Mouse (Mus musculus) testis, adult 2 months (tissue): Measurements from ENCODE around the gene Atxn10.

Experiments used
- CTCF ChIP-seq: fragments of 200-500 bp; IDR thresholded peaks from 2 replicates; pipeline ENCODE4 v1.5.1; 2012; ENCODE audit warnings: low read depth, mild to moderate bottlenecking, inconsistent platforms, low read length, moderate library complexity; ENCODE audit not compliant: control insufficient read depth, insufficient read depth, insufficient replicate concordance
- POLR2A ChIP-seq: fragments of 200-500 bp; IDR thresholded peaks from 2 replicates; pipeline ENCODE4 v1.6.1; 2012; ENCODE audit warnings: low read depth, mild to moderate bottlenecking, inconsistent platforms, low read length, moderate library complexity; ENCODE audit not compliant: control insufficient read depth

- TF ChIP-seq CTCF (no peak), POLR2A (no peak)
Measured at GRCm38 (mm10) chr15:85303241-85303640, 32.8 kb upstream of the Atxn10 start.
